Mouse (Mus musculus) forebrain, embryonic 16.5 days (tissue): ENCODE measurements around the gene Tmem132d. TPM values are rescaled to one million over a fixed set of nuclear protein-coding genes. Genes with fewer than 3 reads are reported as not detected.
A peak's percentile ranks its signal among the peaks of the same experiment; 100 is the strongest.

Source experiments
- ATAC-seq: fragments of 200-750 bp; cut with Nextera tagmentation; 2 replicates; pipeline ENCODE4 v1.8.0; 2017; ENCODE audit warnings: mild to moderate bottlenecking, moderate library complexity
- H3K27ac ChIP-seq: fragments of 300-500 bp; sonication (generic); 2 replicates; pipeline ENCODE4 v1.5.1; 2014; ENCODE audit warnings: low read length, control low read depth
- H3K27me3 ChIP-seq: fragments of 300-500 bp; sonication (generic); replicated peaks from 2 replicates; pipeline ENCODE4 v1.6.1; 2014; ENCODE audit warnings: low read length; ENCODE audit not compliant: control insufficient read depth, insufficient read depth
- H3K36me3 ChIP-seq: fragments of 300-500 bp; sonication (generic); 2 replicates; pipeline ENCODE4 v1.6.1; 2014; ENCODE audit not compliant: control insufficient read depth, insufficient read depth
- H3K4me1 ChIP-seq: fragments of 300-500 bp; sonication (generic); replicated peaks from 2 replicates; pipeline ENCODE4 v1.6.1; 2014; ENCODE audit warnings: low read length; ENCODE audit not compliant: control insufficient read depth, insufficient read depth
- H3K4me2 ChIP-seq: fragments of 300-500 bp; sonication (generic); 2 replicates; pipeline ENCODE4 v1.6.1; 2014; ENCODE audit warnings: mild to moderate bottlenecking, low read length, control low read depth
- H3K4me3 ChIP-seq: fragments of 300-500 bp; sonication (generic); replicated peaks from 2 replicates; pipeline ENCODE4 v1.5.1; 2014; ENCODE audit warnings: mild to moderate bottlenecking, low read length, control low read depth
- H3K9ac ChIP-seq: fragments of 300-500 bp; sonication (generic); replicated peaks from 2 replicates; pipeline ENCODE4 v1.6.1; 2014; ENCODE audit warnings: low read depth, low read length, control low read depth
- H3K9me3 ChIP-seq: fragments of 300-500 bp; sonication (generic); 2 replicates; pipeline ENCODE4 v1.6.1; 2016; ENCODE audit warnings: low read length; ENCODE audit not compliant: control insufficient read depth
- WGBS: fragments of 180-500 bp; shearing (Covaris S2); extraction: QIAGEN DNeasy Blood & Tissue Kit; methylation state at CpG from one replicate; pipeline ENCODE4 v1.1.7; 2014; 5-methylcytosine and 5-hydroxymethylcytosine counted together
- polyA plus RNA-seq: library from polyadenylated mRNA; unstranded; fragments of >200 nt; fragmentation: Nextera tagmentation; extraction: Ambion mirVana; gene quantifications from 2 replicates; pipeline ENCODE4 v1.2.1, GENCODE M21; 2015

Tmem132d gene
- polyA plus RNA-seq, 1 experiment from 2014 or later: 1.7 TPM

GRCm38 (mm10) chr5:128205716-128206115, 227.2 kb downstream of the Tmem132d start:
- H3K4me3 ChIP-seq: no peak overlapping the region
- H3K9ac ChIP-seq: no peak overlapping the region
- no peaks in the 10 kb centered on the region for H3K36me3 ChIP-seq
- WGBS: 46% methylated on average over 2 of the region's 2 CpGs
- peaks cover 14% of the 10 kb centered on the region for H3K4me1 ChIP-seq
- ATAC-seq: no peak
- no peak overlapping the region for H3K27ac ChIP-seq
- H3K9me3 ChIP-seq: no peaks in the 10 kb centered on the region
- no peak overlapping the region for H3K4me2 ChIP-seq
- H3K27me3 ChIP-seq: no peaks in the 10 kb centered on the region

- no peak for ATAC-seq
- Histone ChIP-seq H3K27me3 (no peaks in the 10 kb centered on the region), H3K9ac (no peak overlapping the region), H3K27ac (no peak overlapping the region), H3K4me2 (no peak overlapping the region; the same call in 1 of the 2 replicates), H3K36me3 (no peaks in the 10 kb centered on the region), H3K4me1 (peaks cover 14% of the 10 kb centered on the region), H3K9me3 (no peaks in the 10 kb centered on the region), H3K4me3 (no peak overlapping the region)
- 61% methylated on average over 17 of the region's 17 CpGs for WGBS
Measured at GRCm38 (mm10) chr5:128204685-128205320, 228.1 kb downstream of the Tmem132d start.

GRCm38 (mm10) chr5:128203879-128204581, 228.8 kb downstream of the Tmem132d start:
- H3K9ac ChIP-seq: no peak overlapping the region
- H3K4me2 ChIP-seq: peak overlapping the region; percentile 13; the same call in 1 of the 2 replicates
- 13% methylated on average over 9 of the region's 9 CpGs for WGBS

GRCm38 (mm10) chr5:128194106-128194505, 238.8 kb downstream of the Tmem132d start:
- Histone ChIP-seq H3K27ac (no peak overlapping the region), H3K4me3 (no peak overlapping the region), H3K9ac (no peak overlapping the region), H3K4me2 (no peak overlapping the region), H3K4me1 (peaks cover 8% of the 10 kb centered on the region), H3K27me3 (no peaks in the 10 kb centered on the region), H3K36me3 (no peaks in the 10 kb centered on the region), H3K9me3 (no peaks in the 10 kb centered on the region)
- no peak for ATAC-seq
- WGBS: 69% methylated on average over 4 of the region's 4 CpGs

More at GRCm38 (mm10) chr5:128203879-128204581, 228.8 kb downstream of the Tmem132d start:
- Histone ChIP-seq H3K27me3 (no peaks in the 10 kb centered on the region), H3K36me3 (no peaks in the 10 kb centered on the region), H3K9me3 (no peaks in the 10 kb centered on the region), H3K27ac (no peak overlapping the region), H3K4me1 (peaks cover 14% of the 10 kb centered on the region), H3K4me3 (no peak overlapping the region)
- 0 out of 2 replicates have a peak, but pooled peaks have one; percentile 15 for ATAC-seq

- Histone ChIP-seq H3K27ac (no peak overlapping the region), H3K27me3 (no peaks in the 10 kb centered on the region), H3K9ac (no peak overlapping the region), H3K9me3 (no peaks in the 10 kb centered on the region), H3K4me3 (no peak overlapping the region), H3K36me3 (no peaks in the 10 kb centered on the region), H3K4me2 (no peak overlapping the region), H3K4me1 (peaks cover 8% of the 10 kb centered on the region)
- ATAC-seq: no peak
- WGBS: 83% methylated on average over 6 of the region's 6 CpGs
Measured at GRCm38 (mm10) chr5:128192485-128193055, 240.3 kb downstream of the Tmem132d start.

- Histone ChIP-seq H3K4me1 (peaks cover 8% of the 10 kb centered on the region), H3K36me3 (no peaks in the 10 kb centered on the region), H3K27me3 (no peaks in the 10 kb centered on the region), H3K4me3 (no peak overlapping the region), H3K9me3 (no peaks in the 10 kb centered on the region), H3K27ac (no peak overlapping the region), H3K9ac (no peak overlapping the region), H3K4me2 (no peak overlapping the region)
- WGBS: 55% methylated on average over 9 of the region's 9 CpGs
- no peak for ATAC-seq
Measured at GRCm38 (mm10) chr5:128191710-128192109, 241.2 kb downstream of the Tmem132d start.

- Histone ChIP-seq H3K9ac (no peak overlapping the region), H3K9me3 (no peaks in the 10 kb centered on the region), H3K4me2 (no peak overlapping the region), H3K27me3 (no peaks in the 10 kb centered on the region), H3K4me3 (no peak overlapping the region), H3K27ac (no peak overlapping the region), H3K4me1 (peaks cover 8% of the 10 kb centered on the region), H3K36me3 (no peaks in the 10 kb centered on the region)
- WGBS: 39% methylated on average over 14 of the region's 14 CpGs
- ATAC-seq: peak; percentile 47
Measured at GRCm38 (mm10) chr5:128190243-128190820, 242.5 kb downstream of the Tmem132d start.

GRCm38 (mm10) chr5:128176234-128176633, 256.6 kb downstream of the Tmem132d start:
- Histone ChIP-seq H3K4me2 (no peak overlapping the region), H3K4me3 (no peak overlapping the region), H3K27me3 (no peaks in the 10 kb centered on the region), H3K9ac (no peak overlapping the region), H3K27ac (no peak overlapping the region), H3K9me3 (no peaks in the 10 kb centered on the region), H3K36me3 (no peaks in the 10 kb centered on the region), H3K4me1 (no peaks in the 10 kb centered on the region)
- 97% methylated on average over 2 of the region's 2 CpGs for WGBS
- no peak for ATAC-seq
